Mouse (Mus musculus): ENCODE results near the gene Bicra.

- TF ChIP-seq CTCF (IDR thresholded peaks at IDR 0.05; ENCODE audit: low read depth, low read length) (no peak), TAL1 (conservative IDR thresholded peaks at IDR 0.05; ENCODE audit: low read depth, low read length) (no peak)
Measured at GRCm38 (mm10) chr7:15987661-15988356, 59.9 kb downstream of the Bicra start.
